Mouse (Mus musculus) myocyte (in vitro differentiated cells): Measurements from ENCODE around the gene Ptpn7. TPM values are rescaled to one million over a fixed set of nuclear protein-coding genes. Genes with fewer than 3 reads are reported as not detected.
"Not testable (repeated sequence)": the region's sequence is repeated elsewhere in the genome, so short reads cannot be mapped to it uniquely, and the experiment has no call there.

ENCODE experiments used
- H3K27me3 ChIP-seq: one replicate; pipeline ENCODE4 v1.6.1; 2011; ENCODE audit not compliant: control insufficient read depth, insufficient read depth, insufficient read length
- H3K36me3 ChIP-seq: one replicate; pipeline ENCODE4 v1.6.1; 2011; ENCODE audit not compliant: control insufficient read depth, insufficient read depth
- H3K4me2 ChIP-seq: one replicate; pipeline ENCODE4 v1.6.1; 2011; ENCODE audit warnings: low read depth, control low read depth
- H3K4me3 ChIP-seq: one replicate; pipeline ENCODE4 v1.5.1; 2011; ENCODE audit warnings: mild to moderate bottlenecking, control low read depth, moderate library complexity
- H3K79me2 ChIP-seq: one replicate; pipeline ENCODE4 v1.6.1; 2011; ENCODE audit not compliant: control insufficient read depth, insufficient read depth
- H3ac ChIP-seq: one replicate; pipeline ENCODE4 v1.6.1; 2011; ENCODE audit not compliant: control insufficient read depth, insufficient read length
- CEBPB ChIP-seq: IDR thresholded peaks from 2 replicates; pipeline ENCODE4 v1.6.1; 2011; ENCODE audit warnings: mild to moderate bottlenecking, moderate library complexity; ENCODE audit not compliant: poor library complexity, insufficient read depth, severe bottlenecking
- E2F4 ChIP-seq: IDR thresholded peaks from one replicate; pipeline ENCODE4 v1.6.1; 2011; ENCODE audit warnings: mild to moderate bottlenecking, control low read depth, moderate library complexity; ENCODE audit not compliant: insufficient read depth
- MAX ChIP-seq: IDR thresholded peaks from one replicate; pipeline ENCODE4 v1.6.1; 2011; ENCODE audit warnings: low read depth, mild to moderate bottlenecking, control low read depth
- MYOD1 ChIP-seq, 3 experiments: IDR thresholded peaks; one replicate each; pipeline ENCODE4 v1.6.1; 2011; ENCODE audit warnings: control low read depth in 2 of 3, low read depth in 2 of 3, mild to moderate bottlenecking in 2 of 3, moderate library complexity in 1 of 3; ENCODE audit not compliant: insufficient read length in 2 of 3, control insufficient read depth in 1 of 3
- MYOG ChIP-seq, 3 experiments: IDR thresholded peaks; one replicate each; pipeline ENCODE4 v1.6.1; 2011; ENCODE audit warnings: control low read depth in 2 of 3, low read depth in 2 of 3, mild to moderate bottlenecking in 2 of 3; ENCODE audit not compliant: insufficient read length in 2 of 3, control insufficient read depth in 1 of 3, insufficient read depth in 1 of 3
- POLR2A ChIP-seq: IDR thresholded peaks from one replicate; pipeline ENCODE4 v1.6.1; 2011; ENCODE audit warnings: low read depth, mild to moderate bottlenecking, control low read depth, moderate library complexity; ENCODE audit not compliant: insufficient read length
- POLR2AphosphoS2 ChIP-seq: IDR thresholded peaks from one replicate; pipeline ENCODE4 v1.6.1; 2011; ENCODE audit warnings: low read depth, control low read depth; ENCODE audit not compliant: insufficient read length
- REST ChIP-seq: IDR thresholded peaks from one replicate; pipeline ENCODE4 v1.6.1; 2011; ENCODE audit warnings: mild to moderate bottlenecking, control low read depth, moderate library complexity; ENCODE audit not compliant: insufficient read depth, insufficient read length
- SRF ChIP-seq: IDR thresholded peaks from one replicate; pipeline ENCODE4 v1.6.1; 2011; ENCODE audit warnings: low read depth; ENCODE audit not compliant: control insufficient read depth, insufficient read length
- TCF12 ChIP-seq: IDR thresholded peaks from one replicate; pipeline ENCODE4 v1.6.1; 2011; ENCODE audit warnings: mild to moderate bottlenecking, control low read depth; ENCODE audit not compliant: poor library complexity, insufficient read depth, severe bottlenecking
- TCF3 ChIP-seq: IDR thresholded peaks from one replicate; pipeline ENCODE4 v1.6.1; 2011; ENCODE audit warnings: low read depth, control low read depth; ENCODE audit not compliant: insufficient read length
- USF1 ChIP-seq: IDR thresholded peaks from one replicate; pipeline ENCODE4 v1.6.1; 2011; ENCODE audit warnings: low read depth, mild to moderate bottlenecking, control low read depth, moderate library complexity
- polyA plus RNA-seq: library from polyadenylated mRNA; unstranded; fragments of >200 nt; fragmentation: generic; extraction: Trizol; gene quantifications from one replicate; pipeline ENCODE4 v1.2.1, GENCODE M21; 2012; ENCODE audit warnings: missing spikeins

Gene Ptpn7
- polyA plus RNA-seq, 1 experiment: 0.26 TPM

GRCm38 (mm10) chr1:135108611-135109010 is 23.9 kb upstream of the Ptpn7 start:
- no peak overlapping the region for H3ac ChIP-seq
- H3K4me2 ChIP-seq: no peak overlapping the region
- no peaks in the 10 kb centered on the region for H3K79me2 ChIP-seq
- H3K36me3 ChIP-seq: no peaks in the 10 kb centered on the region
- H3K4me3 ChIP-seq: no peak overlapping the region
- peaks cover 10% of the 10 kb centered on the region for H3K27me3 ChIP-seq
- TF ChIP-seq TCF3 (no peak), MYOD1 (IDR thresholded peaks at IDR 0.05; ENCODE audit: control insufficient read depth in 1 of 3, insufficient read length in 2 of 3, low read depth in 2 of 3) (no peak), CEBPB (no peak), TCF12 (no peak), POLR2A (no peak), MAX (no peak), REST (no peak), SRF (no peak)

- peaks cover 1% of the 10 kb centered on the region for H3K27me3 ChIP-seq
- H3K4me2 ChIP-seq: no peak overlapping the region
- TF ChIP-seq TCF12: no peak
- no peak for TF ChIP-seq USF1
- no peak for TF ChIP-seq MAX
- no peak for TF ChIP-seq MYOD1 (IDR thresholded peaks at IDR 0.05; ENCODE audit: control insufficient read depth in 1 of 3, insufficient read length in 2 of 3, low read depth in 2 of 3)
- no peak for TF ChIP-seq REST
- TF ChIP-seq E2F4: no peak
- no peak for TF ChIP-seq CEBPB
- no peak for TF ChIP-seq POLR2AphosphoS2
- no peak for TF ChIP-seq TCF3
- no peaks in the 10 kb centered on the region for H3K36me3 ChIP-seq
- no peak overlapping the region for H3K4me3 ChIP-seq
- H3K79me2 ChIP-seq: no peaks in the 10 kb centered on the region
- H3ac ChIP-seq: no peak overlapping the region
These were observed 22.4 kb upstream of the Ptpn7 start for GRCm38 (mm10) chr1:135110075-135110474.

GRCm38 (mm10) chr1:135111271-135111670 is 21.2 kb upstream of the Ptpn7 start:
- H3ac ChIP-seq, H3K4me2 ChIP-seq, H3K79me2 ChIP-seq, H3K4me3 ChIP-seq, H3K27me3 ChIP-seq, H3K36me3 ChIP-seq: not testable (repeated sequence)
- peak in 1 of 3 experiments; percentile 76 for TF ChIP-seq MYOG (IDR thresholded peaks at IDR 0.05; ENCODE audit: control insufficient read depth in 1 of 3, insufficient read depth in 1 of 3, insufficient read length in 2 of 3, low read depth in 2 of 3)
- TF ChIP-seq MYOD1 (IDR thresholded peaks at IDR 0.05; ENCODE audit: control insufficient read depth in 1 of 3, insufficient read length in 2 of 3, low read depth in 2 of 3): peak in 2 of 3 experiments; percentile 10 to 57

- H3K79me2 ChIP-seq: no peaks in the 10 kb centered on the region
- H3ac ChIP-seq: no peak overlapping the region
- H3K36me3 ChIP-seq: no peaks in the 10 kb centered on the region
- peak; percentile 79 for TF ChIP-seq USF1
- no peak for TF ChIP-seq SRF
- no peak overlapping the region for H3K4me2 ChIP-seq
- no peak overlapping the region for H3K4me3 ChIP-seq
- H3K27me3 ChIP-seq: no peaks in the 10 kb centered on the region
These were observed 19.8 kb upstream of the Ptpn7 start for GRCm38 (mm10) chr1:135112661-135113060.

GRCm38 (mm10) chr1:135124573-135125363 is 7.7 kb upstream of the Ptpn7 start:
- no peak for TF ChIP-seq MYOG (IDR thresholded peaks at IDR 0.05; ENCODE audit: control insufficient read depth in 1 of 3, insufficient read depth in 1 of 3, insufficient read length in 2 of 3, low read depth in 2 of 3)
- no peak for TF ChIP-seq MAX
- no peak for TF ChIP-seq TCF3
- no peak for TF ChIP-seq CEBPB
- TF ChIP-seq REST: no peak
- no peak for TF ChIP-seq POLR2AphosphoS2
- no peak for TF ChIP-seq MYOD1 (IDR thresholded peaks at IDR 0.05; ENCODE audit: control insufficient read depth in 1 of 3, insufficient read length in 2 of 3, low read depth in 2 of 3)
- no peak for TF ChIP-seq SRF
- no peak for TF ChIP-seq USF1
- TF ChIP-seq POLR2A: no peak
- no peak for TF ChIP-seq E2F4
- no peak for TF ChIP-seq TCF12
- H3K4me2 ChIP-seq: no peak overlapping the region
- no peaks in the 10 kb centered on the region for H3K79me2 ChIP-seq
- H3K4me3 ChIP-seq: no peak overlapping the region
- H3K36me3 ChIP-seq: no peaks in the 10 kb centered on the region
- H3K27me3 ChIP-seq: no peaks in the 10 kb centered on the region
- H3ac ChIP-seq: no peak overlapping the region
